Mouse (Mus musculus) ovary, adult 10 weeks (tissue): ENCODE results near the gene Trim30b. TPM values are rescaled to one million over a fixed set of nuclear protein-coding genes. Genes with fewer than 3 reads are reported as not detected.

Experiments
- polyA plus RNA-seq: library from polyadenylated mRNA; stranded (reverse); fragments of 350-450 nt; fragmentation: Illumina TruSeq; extraction: RNeasy Lipid Tissue Mini Kit (QIAGEN cat#74804); gene quantifications from one replicate; pipeline ENCODE4 v1.2.3, GENCODE M21; 2014

Gene Trim30b
- polyA plus RNA-seq: 0.23 TPM

GRCm38 (mm10) chr7:104369736-104370414 lies at the start of gene Trim30b:
Gene Trim30b (minus strand): TSS chr7:104369884.

GRCm38 (mm10) chr7:104400698-104401097 lies 31.0 kb upstream of the Trim30b start, which contains the start of gene Trim30c:
Gene Trim30c (minus strand): TSS chr7:104400837.

GRCm38 (mm10) chr7:104352717-104353599 lies 16.7 kb downstream of the Trim30b start, which contains the start of gene Trim12c:
Gene Trim12c (minus strand): TSS chr7:104353362.

GRCm38 (mm10) chr7:104329171-104329570 lies 40.5 kb downstream of the Trim30b start, which contains the start of gene Trim34b:
Gene Trim34b (plus strand): TSS chr7:104329471.

GRCm38 (mm10) chr7:104315369-104316080 lies 54.2 kb downstream of the Trim30b start, which contains the start of gene Trim12a:
Gene Trim12a (minus strand): TSS chr7:104315466.

Other genes with a start within 250 kb of the Trim30b start
- gene Ubqln5, start 240.1 kb downstream of the Trim30b start, polyA plus RNA-seq: not detected
- not detected for gene Olfr643, start 232.5 kb downstream of the Trim30b start, polyA plus RNA-seq
- gene Ubqln3, start 226.6 kb downstream of the Trim30b start, polyA plus RNA-seq: not detected
- gene Ubqlnl, start 219.3 kb downstream of the Trim30b start, polyA plus RNA-seq: not detected
- gene Olfm5, start 205.1 kb downstream of the Trim30b start, polyA plus RNA-seq: not detected
- gene Olfr648, start 186.5 kb downstream of the Trim30b start, polyA plus RNA-seq: 0.80 TPM
- gene Olfr649, start 173.9 kb downstream of the Trim30b start, polyA plus RNA-seq: not detected
- 1.5 TPM for gene Trim6, start 151.1 kb downstream of the Trim30b start, polyA plus RNA-seq
- 18.0 TPM for gene Trim34a, start 125.4 kb downstream of the Trim30b start, polyA plus RNA-seq
- 3.0 TPM for gene Trim5, start 81.8 kb downstream of the Trim30b start, polyA plus RNA-seq
- gene Trim12a, start 54.4 kb downstream of the Trim30b start, polyA plus RNA-seq: 26.0 TPM
- not detected for gene Trim34b, start 40.4 kb downstream of the Trim30b start, polyA plus RNA-seq
- 27.0 TPM for gene Trim12c, start 16.5 kb downstream of the Trim30b start, polyA plus RNA-seq
- gene Trim30c, start 31.0 kb upstream of the Trim30b start, polyA plus RNA-seq: 0.46 TPM
- 28.2 TPM for gene Trim30a, start 95.3 kb upstream of the Trim30b start, polyA plus RNA-seq
- gene Trim30d, start 138.0 kb upstream of the Trim30b start, polyA plus RNA-seq: 24.0 TPM
- not detected for gene Olfr651, start 180.2 kb upstream of the Trim30b start, polyA plus RNA-seq
- gene Olfr652, start 191.0 kb upstream of the Trim30b start, polyA plus RNA-seq: not detected
- gene Olfr653, start 207.4 kb upstream of the Trim30b start, polyA plus RNA-seq: not detected
- gene Olfr654, start 217.1 kb upstream of the Trim30b start, polyA plus RNA-seq: not detected
- gene Olfr655, start 231.9 kb upstream of the Trim30b start, polyA plus RNA-seq: not detected
- not detected for gene Olfr656, start 244.1 kb upstream of the Trim30b start, polyA plus RNA-seq